Mouse (Mus musculus) thymus, postnatal 0 days (tissue): ENCODE measurements around the gene Zcchc14. TPM values are rescaled to one million over a fixed set of nuclear protein-coding genes. Genes with fewer than 3 reads are reported as not detected.

ENCODE experiments used
- DNase-seq: peaks from one replicate; pipeline ENCODE4 v3.0.0-alpha.2; 2015; ENCODE audit warnings: low spot score
- polyA plus RNA-seq: library from polyadenylated mRNA; unstranded; fragments of >200 nt; fragmentation: Nextera tagmentation; extraction: Ambion mirVana; gene quantifications from 2 replicates; pipeline ENCODE4 v1.2.1, GENCODE M21; 2015

Gene Zcchc14
- polyA plus RNA-seq, 1 experiment from 2014 or later, result 1.8 TPM

DNA sequence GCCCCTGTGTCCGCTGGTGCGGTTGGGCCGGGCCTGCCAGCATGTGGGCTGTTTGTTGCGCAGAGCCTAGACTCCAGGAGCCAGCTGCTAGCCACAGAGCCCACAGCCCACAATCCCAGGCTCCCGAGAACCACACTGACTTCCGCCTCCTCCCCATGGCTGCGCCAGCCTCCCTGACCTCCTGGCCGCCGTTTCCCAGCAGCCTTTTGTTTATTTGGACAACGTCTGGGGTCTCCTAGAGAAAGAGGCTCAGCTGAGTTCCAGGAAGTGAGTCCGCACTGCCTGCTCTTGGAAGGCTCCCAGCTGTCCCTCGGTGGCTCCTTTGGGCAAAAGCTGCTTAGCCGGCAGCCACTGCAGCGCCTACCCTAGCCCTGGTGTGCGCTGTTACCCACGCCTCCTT, 12.6 kb upstream of the Zcchc14 start:
- no peak for DNase-seq

- no peak for DNase-seq
Observed at GRCm38 (mm10) chr8:121663101-121663500, 10.4 kb upstream of the Zcchc14 start.

- DNase-seq, result no peak
Observed at GRCm38 (mm10) chr8:121661631-121662357, 9.1 kb upstream of the Zcchc14 start.

DNA sequence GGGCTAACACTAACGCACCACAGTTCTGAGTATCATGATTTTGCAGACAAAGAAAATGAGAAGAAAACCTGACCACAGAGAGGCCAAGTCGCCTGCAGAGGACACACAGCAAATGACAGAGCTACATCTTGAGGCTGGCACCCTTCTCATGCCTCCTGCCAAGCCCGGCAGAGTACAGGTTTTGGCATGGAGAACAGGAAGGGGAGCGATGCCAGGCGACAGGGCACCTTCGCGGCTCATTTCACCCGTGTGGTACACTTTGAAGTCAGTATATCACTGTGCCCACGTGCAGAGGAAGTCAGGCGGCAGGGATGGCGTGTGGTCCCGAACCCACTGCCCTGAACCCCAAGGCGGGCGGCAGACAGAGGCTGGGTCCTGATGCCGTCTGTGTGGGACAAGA, 7.9 kb upstream of the Zcchc14 start:
- no peak for DNase-seq

DNA sequence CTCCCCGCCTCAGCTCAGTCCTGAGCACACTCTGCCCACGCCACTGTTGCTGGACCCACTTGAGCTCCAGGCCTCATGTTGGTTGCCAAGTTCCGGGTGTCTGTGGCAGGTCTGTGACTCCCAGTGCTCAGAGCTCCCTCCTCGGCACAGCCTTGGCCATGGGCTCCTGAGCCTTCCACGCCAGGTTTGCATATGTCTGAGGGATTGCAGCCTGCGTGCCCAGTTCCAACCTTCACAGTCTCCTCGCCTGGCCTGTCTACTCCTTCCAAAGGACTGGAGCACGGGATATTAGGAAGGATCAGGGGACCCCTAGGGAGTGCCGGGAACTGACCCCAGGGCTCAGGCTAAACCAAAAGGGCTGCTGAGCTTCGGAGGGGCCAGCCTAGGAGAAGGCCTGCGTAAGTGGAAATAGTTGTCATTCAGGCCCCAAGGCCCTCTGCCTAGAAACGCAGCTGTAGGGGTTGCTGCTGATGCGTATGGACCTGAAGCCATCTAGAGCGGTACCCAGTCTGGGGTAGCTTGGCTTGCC, 2.3 kb upstream of the Zcchc14 start:
- DNase-seq, result no peak

DNA sequence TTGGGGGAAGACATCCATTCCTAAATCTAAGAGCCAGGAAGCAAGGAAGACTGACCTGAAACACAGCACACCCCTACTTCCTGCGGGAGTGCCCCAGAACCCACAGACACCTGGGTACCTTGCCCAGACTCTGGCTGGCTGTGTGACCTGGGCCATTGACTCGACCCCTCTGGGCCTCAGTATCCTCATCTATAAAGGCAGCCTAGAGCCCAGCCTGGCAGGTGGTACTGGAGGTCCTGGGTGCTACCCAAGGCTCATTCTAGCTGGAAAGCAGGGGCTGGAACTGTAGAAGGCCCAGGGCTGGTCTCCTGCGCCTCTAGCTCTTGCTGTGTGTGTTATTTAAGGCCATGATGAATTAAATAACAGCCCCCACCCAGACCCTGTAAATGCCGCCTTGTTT, 1.4 kb upstream of the Zcchc14 start:
- DNase-seq, result no peak

- no peak for DNase-seq
Observed at GRCm38 (mm10) chr8:121653340-121654019, 779 bp upstream of the Zcchc14 start.

DNA sequence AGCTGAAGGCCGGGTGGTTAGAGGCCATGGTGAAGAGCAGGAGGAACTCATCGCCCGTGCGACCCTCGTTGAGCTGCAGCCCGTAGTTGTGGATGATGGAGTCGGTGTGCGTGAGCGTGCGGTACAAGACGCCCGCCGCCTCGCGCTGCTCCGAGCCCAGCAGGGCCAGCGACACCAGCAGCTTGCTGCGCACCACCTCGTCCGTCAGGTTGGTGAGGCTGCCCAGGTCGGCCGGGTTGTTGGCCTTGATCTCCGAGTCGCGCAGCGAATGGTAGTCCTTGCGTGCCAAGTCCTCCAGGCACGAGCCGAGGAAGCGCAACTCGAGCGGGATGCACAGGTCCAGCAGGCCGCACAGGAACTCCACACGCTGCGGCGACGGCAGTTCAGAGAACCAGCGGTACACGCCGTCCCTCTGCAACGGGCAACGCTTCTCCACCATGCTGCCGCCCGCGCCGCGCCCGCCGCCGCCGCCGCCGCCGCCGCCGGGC, 783 bp downstream of the Zcchc14 start:
- no peak for DNase-seq

DNA sequence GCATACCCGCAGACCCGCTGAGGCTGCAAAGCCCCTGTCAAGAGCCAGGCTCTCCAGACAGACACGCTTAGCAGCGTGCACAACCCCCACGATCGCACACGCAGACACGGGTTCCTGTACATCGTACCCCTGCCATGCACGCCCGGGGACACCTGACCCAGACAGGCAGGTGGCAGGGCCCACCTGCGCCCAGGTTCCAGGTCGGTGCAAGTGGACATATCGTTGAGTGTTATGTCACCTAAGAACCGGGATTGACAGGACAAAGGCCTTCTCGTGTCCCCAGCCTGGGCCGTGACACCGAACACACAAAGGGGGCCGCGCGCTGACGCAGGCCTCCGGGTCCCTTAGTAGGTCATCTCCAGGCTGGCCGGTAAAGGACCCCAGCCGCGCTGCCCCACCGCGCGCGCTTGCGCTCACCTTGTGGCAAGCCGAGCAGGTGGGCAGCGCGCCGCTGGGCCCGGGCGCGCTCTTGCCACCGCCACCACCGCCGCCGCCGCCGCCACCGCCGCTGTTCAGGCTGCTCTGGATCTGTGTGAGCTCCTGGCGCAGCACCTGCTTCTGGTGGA, 1.3 kb downstream of the Zcchc14 start:
- no peak for DNase-seq

- peak; percentile 53 for DNase-seq
Observed at GRCm38 (mm10) chr8:121650389-121651307, 2.1 kb downstream of the Zcchc14 start.

- no peak for DNase-seq
Observed at GRCm38 (mm10) chr8:121649904-121650303, 2.8 kb downstream of the Zcchc14 start.

- no peak for DNase-seq
Observed at GRCm38 (mm10) chr8:121649423-121649822, 3.3 kb downstream of the Zcchc14 start.

GRCm38 (mm10) chr8:121648451-121648850, 4.2 kb downstream of the Zcchc14 start:
- DNase-seq, result no peak

DNA sequence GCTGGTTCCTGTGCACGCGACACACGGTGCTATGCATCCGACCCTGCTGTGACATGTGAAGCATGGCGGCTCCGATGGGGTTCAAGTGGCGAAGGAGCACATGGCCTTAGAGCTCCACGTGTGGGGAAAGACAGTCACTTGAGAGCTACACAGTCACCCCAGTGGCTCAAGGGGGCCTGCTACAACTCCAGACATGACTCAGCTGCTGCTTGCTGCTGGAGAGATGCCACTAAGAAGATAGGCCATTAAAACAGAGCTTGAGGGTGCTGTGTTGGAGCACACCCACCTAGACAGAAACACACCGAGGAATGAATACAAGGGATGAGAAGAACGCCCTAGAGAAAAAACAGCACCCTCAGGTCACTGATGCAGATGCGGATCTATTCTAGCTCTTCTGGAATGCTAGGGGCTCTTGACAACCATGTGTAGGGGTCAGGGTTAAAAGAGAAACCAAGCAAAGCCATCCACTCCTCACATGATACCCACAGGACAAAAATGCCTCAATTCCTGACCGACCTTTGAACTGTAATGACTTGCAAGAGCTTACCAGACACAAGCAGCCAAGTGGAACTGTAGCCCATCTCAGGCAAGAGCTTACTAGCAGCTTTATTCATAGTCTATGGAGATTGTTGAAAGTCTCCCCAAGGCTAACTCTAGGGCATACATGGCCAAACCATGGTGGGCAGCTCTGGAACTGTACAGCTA, 5.0 kb downstream of the Zcchc14 start:
- no peak for DNase-seq

DNA sequence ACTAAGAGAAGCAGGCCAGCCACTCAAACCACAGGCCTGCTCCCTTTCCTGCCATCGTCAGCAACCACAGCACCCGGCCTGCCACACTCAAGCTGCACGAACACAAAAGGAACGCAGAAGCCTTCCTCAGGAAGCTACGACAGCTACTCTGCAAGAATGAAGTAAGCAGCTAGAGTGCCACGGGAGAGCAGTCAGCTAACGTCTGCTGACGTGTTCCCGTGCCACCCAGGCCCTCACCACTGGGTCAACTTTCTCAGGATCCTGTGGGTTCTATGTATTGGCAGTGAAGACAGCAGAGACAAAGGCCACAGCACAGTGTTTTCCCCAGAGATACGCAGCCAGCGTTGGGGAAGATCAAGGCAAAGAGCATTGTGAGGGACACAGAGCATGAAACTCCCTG, 9.3 kb downstream of the Zcchc14 start:
- DNase-seq, result no peak

GRCm38 (mm10) chr8:121642804-121643203, 9.9 kb downstream of the Zcchc14 start:
- no peak for DNase-seq

DNA sequence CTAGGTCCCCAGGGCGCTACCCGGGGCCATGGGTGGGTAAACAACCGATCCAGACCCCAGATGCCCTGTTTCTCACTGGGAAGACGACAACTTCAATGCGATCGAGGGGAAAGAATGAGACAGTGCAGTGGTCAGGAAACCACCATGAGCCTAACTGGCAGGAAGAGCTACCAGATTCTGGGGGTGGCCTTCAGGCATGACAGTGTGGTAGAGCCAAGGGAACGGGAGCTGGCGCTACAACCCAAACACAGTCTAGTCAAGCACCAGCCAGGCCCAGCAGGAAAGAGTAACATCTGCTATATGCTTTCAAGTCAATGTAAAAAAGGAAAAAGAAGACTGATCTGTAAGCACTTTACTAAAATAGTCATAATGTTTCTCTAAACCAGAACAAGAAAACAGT, 16.5 kb downstream of the Zcchc14 start:
- no peak for DNase-seq

DNA sequence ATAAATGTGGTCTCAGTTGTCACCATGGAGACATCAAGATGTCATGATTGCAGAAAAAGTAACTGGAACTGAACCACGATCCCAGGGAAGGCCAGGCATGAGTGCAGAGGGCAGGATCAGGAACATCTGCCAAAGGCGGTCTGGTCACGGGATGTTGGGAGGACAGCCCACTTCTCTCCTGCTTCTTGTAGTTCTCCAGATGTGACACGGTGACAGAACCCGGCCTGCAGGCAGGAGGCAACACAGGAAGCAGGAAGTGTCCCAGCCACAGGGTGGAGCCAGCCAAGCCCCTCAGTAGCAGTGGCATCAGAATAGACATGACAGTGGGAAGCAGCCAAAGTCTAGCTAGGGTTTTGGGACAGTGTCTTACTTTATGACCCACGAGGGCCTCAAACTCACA, 17.2 kb downstream of the Zcchc14 start:
- DNase-seq, result peak; percentile 15

GRCm38 (mm10) chr8:121632401-121632800, 20.3 kb downstream of the Zcchc14 start:
- no peak for DNase-seq

- no peak for DNase-seq
Observed at GRCm38 (mm10) chr8:121631645-121632071, 21.0 kb downstream of the Zcchc14 start.

- DNase-seq, result no peak
Observed at GRCm38 (mm10) chr8:121628681-121629080, 24.0 kb downstream of the Zcchc14 start.
